Mouse (Mus musculus) intestine, postnatal 0 days (tissue): ENCODE results near the gene Wfdc3. TPM values are rescaled to one million over a fixed set of nuclear protein-coding genes. Genes with fewer than 3 reads are reported as not detected.

Source experiments
- ATAC-seq: fragments of 200-750 bp; cut with Nextera tagmentation; 2 replicates; pipeline ENCODE4 v1.8.0; 2017; ENCODE audit warnings: mild to moderate bottlenecking, moderate TSS enrichment, moderate library complexity
- H3K27ac ChIP-seq: fragments of 300-500 bp; sonication (generic); 2 replicates; pipeline ENCODE4 v1.5.1; 2014; ENCODE audit warnings: mild to moderate bottlenecking, low read depth, low read length, moderate library complexity
- H3K27me3 ChIP-seq: fragments of 300-500 bp; sonication (generic); replicated peaks from 2 replicates; pipeline ENCODE4 v1.6.1; 2014; ENCODE audit warnings: low read length, mixed read lengths; ENCODE audit not compliant: control insufficient read depth, insufficient read depth
- H3K36me3 ChIP-seq: fragments of 300-500 bp; sonication (generic); 2 replicates; pipeline ENCODE4 v1.6.1; 2014; ENCODE audit warnings: mild to moderate bottlenecking, moderate library complexity; ENCODE audit not compliant: control insufficient read depth, insufficient read depth
- H3K4me1 ChIP-seq: fragments of 300-500 bp; sonication (generic); replicated peaks from 2 replicates; pipeline ENCODE4 v1.6.1; 2014; ENCODE audit warnings: antibody characterized with exemption, low read length, mixed read lengths; ENCODE audit not compliant: control insufficient read depth, insufficient read depth
- H3K4me2 ChIP-seq: fragments of 300-500 bp; sonication (generic); replicated peaks from 2 replicates; pipeline ENCODE4 v1.6.1; 2014; ENCODE audit warnings: low read depth, mild to moderate bottlenecking, moderate library complexity
- H3K4me3 ChIP-seq: fragments of 300-500 bp; sonication (generic); 2 replicates; pipeline ENCODE4 v1.5.1; 2014; ENCODE audit warnings: low read depth, low read length
- H3K9ac ChIP-seq: fragments of 300-500 bp; sonication (generic); 2 replicates; pipeline ENCODE4 v1.6.1; 2014; ENCODE audit warnings: mild to moderate bottlenecking, low read depth, low read length
- H3K9me3 ChIP-seq: fragments of 300-500 bp; sonication (generic); 2 replicates; pipeline ENCODE4 v1.6.1; 2016; ENCODE audit warnings: mixed run types; ENCODE audit not compliant: control insufficient read depth
- CTCF ChIP-seq: sonication (generic); IDR thresholded peaks from 2 replicates; pipeline ENCODE4 v1.5.1; 2016; ENCODE audit warnings: low read depth, mild to moderate bottlenecking, control low read depth, antibody characterized with exemption, moderate library complexity
- WGBS: fragments of 180-500 bp; shearing (Covaris S2); extraction: QIAGEN DNeasy Blood & Tissue Kit; methylation state at CpG from one replicate; pipeline ENCODE4 v1.1.7; 2014; 5-methylcytosine and 5-hydroxymethylcytosine counted together
- polyA plus RNA-seq: library from polyadenylated mRNA; unstranded; fragments of >200 nt; fragmentation: Nextera tagmentation; extraction: Ambion mirVana; gene quantifications from 2 replicates; pipeline ENCODE4 v1.2.1, GENCODE M21; 2015

Wfdc3 gene
- polyA plus RNA-seq, 1 experiment from 2014 or later, result 0.85 TPM

- no peak for ATAC-seq
- WGBS, result 81% methylated on average over 30 of the region's 30 CpGs
- Histone ChIP-seq H3K4me3 (no peak overlapping the region), H3K4me1 (peaks cover 3% of the 10 kb centered on the region; the same call in 1 of the 2 replicates), H3K9me3 (no peaks in the 10 kb centered on the region), H3K36me3 (0 out of 2 replicates have a peak, but pooled peaks cover under 1% of the 10 kb centered on the region), H3K27me3 (no peaks in the 10 kb centered on the region), H3K4me2 (no peak overlapping the region), H3K27ac (no peak overlapping the region), H3K9ac (no peak overlapping the region)
- TF ChIP-seq CTCF, result no peak
Measured at GRCm38 (mm10) chr2:164777246-164778014, 31.7 kb upstream of the Wfdc3 start.

DNA sequence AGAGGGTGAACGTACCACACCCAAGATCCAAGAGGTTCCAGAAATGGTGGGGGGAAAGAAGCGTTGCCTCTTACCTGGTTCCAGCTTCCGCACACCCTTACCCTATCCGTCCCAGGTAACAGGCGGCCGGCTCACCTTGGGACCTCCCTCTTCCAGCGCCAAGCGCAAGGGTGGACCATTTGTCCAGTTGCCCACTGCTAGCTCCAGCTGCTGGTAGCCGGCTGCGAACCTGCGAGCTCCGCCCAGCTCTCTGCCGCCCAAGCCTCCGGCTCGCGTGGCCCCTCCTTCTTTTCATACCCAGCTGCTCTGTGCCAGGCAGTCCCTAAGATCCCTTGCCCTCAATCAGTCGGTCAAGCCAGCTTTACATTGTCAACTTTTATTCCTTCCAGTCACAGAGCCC, 31.1 kb upstream of the Wfdc3 start:
- peaks cover 7% of the 10 kb centered on the region; the same call in 1 of the 2 replicates for H3K36me3 ChIP-seq
- no peak overlapping the region for H3K4me2 ChIP-seq
- H3K4me3 ChIP-seq, result no peak overlapping the region
- no peak for ATAC-seq
- no peak overlapping the region for H3K9ac ChIP-seq
- no peak overlapping the region for H3K27ac ChIP-seq
- H3K27me3 ChIP-seq, result no peaks in the 10 kb centered on the region
- H3K4me1 ChIP-seq, result peaks cover 6% of the 10 kb centered on the region; the same call in 1 of the 2 replicates
- 56% methylated on average over 17 of the region's 17 CpGs for WGBS
- H3K9me3 ChIP-seq, result no peaks in the 10 kb centered on the region
- TF ChIP-seq CTCF, result no peak

DNA sequence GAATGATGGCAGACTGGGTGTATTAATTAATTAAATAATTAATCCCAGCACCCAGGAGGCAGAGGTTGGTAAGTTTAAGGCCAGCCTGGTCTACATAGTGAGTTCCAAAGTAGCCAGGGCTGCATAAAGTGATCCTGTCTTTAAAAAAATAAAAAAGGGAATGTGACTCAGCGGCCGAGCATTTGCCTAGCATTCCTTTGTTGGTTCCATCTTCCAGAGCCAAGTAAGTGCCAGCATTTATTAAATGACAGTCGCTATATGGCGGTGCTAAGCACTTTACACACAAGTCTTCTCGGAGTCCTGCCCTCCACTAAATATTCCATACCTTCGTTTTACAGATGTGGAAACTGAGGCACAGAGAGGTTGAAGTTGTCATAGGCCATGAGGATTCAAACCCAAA, 30.4 kb upstream of the Wfdc3 start:
- no peak for TF ChIP-seq CTCF
- Histone ChIP-seq H3K4me1 (peaks cover 10% of the 10 kb centered on the region; the same call in 1 of the 2 replicates), H3K9me3 (no peaks in the 10 kb centered on the region), H3K9ac (no peak overlapping the region), H3K4me3 (no peak overlapping the region), H3K27ac (no peak overlapping the region), H3K4me2 (no peak overlapping the region), H3K27me3 (no peaks in the 10 kb centered on the region), H3K36me3 (peaks cover 10% of the 10 kb centered on the region; the same call in 1 of the 2 replicates)
- WGBS, result 69% methylated on average over 6 of the region's 6 CpGs
- no peak for ATAC-seq

GRCm38 (mm10) chr2:164773989-164774364, 28.2 kb upstream of the Wfdc3 start:
- no peak for ATAC-seq
- WGBS, result 43% methylated on average over 5 of the region's 5 CpGs
- Histone ChIP-seq H3K27ac (no peak overlapping the region), H3K9ac (no peak overlapping the region), H3K4me3 (no peak overlapping the region), H3K9me3 (no peaks in the 10 kb centered on the region), H3K4me1 (peaks cover 10% of the 10 kb centered on the region; the same call in 1 of the 2 replicates), H3K36me3 (peaks cover 10% of the 10 kb centered on the region; the same call in 1 of the 2 replicates), H3K27me3 (no peaks in the 10 kb centered on the region), H3K4me2 (no peak overlapping the region)
- TF ChIP-seq CTCF, result no peak

- H3K4me3 ChIP-seq, result no peak overlapping the region
- no peak overlapping the region for H3K27ac ChIP-seq
- peaks cover 11% of the 10 kb centered on the region; the same call in 1 of the 2 replicates for H3K36me3 ChIP-seq
- no peaks in the 10 kb centered on the region for H3K9me3 ChIP-seq
- no peak overlapping the region for H3K9ac ChIP-seq
- peaks cover 10% of the 10 kb centered on the region; the same call in 1 of the 2 replicates for H3K4me1 ChIP-seq
- no peak for TF ChIP-seq CTCF
- no peak for ATAC-seq
- WGBS, result 72% methylated on average over 14 of the region's 14 CpGs
- H3K27me3 ChIP-seq, result no peaks in the 10 kb centered on the region
- H3K4me2 ChIP-seq, result no peak overlapping the region
Measured at GRCm38 (mm10) chr2:164773229-164773988, 27.7 kb upstream of the Wfdc3 start.

- ATAC-seq, result no peak
Measured at GRCm38 (mm10) chr2:164771123-164771522, 25.4 kb upstream of the Wfdc3 start.

More at GRCm38 (mm10) chr2:164771123-164771522, 25.4 kb upstream of the Wfdc3 start:
- no peak for TF ChIP-seq CTCF
- Histone ChIP-seq H3K4me2 (peak overlapping the region; percentile 94), H3K27ac (peak overlapping the region; percentile 54), H3K9me3 (no peaks in the 10 kb centered on the region), H3K27me3 (no peaks in the 10 kb centered on the region), H3K4me3 (peak overlapping the region; percentile 76), H3K36me3 (peaks cover 31% of the 10 kb centered on the region), H3K9ac (no peak overlapping the region), H3K4me1 (peaks cover 10% of the 10 kb centered on the region; the same call in 1 of the 2 replicates)
- 48% methylated on average over 8 of the region's 8 CpGs for WGBS
